Mouse (Mus musculus) hindbrain, embryonic 14.5 days (tissue): Measurements from ENCODE around the gene Arl15. TPM values are rescaled to one million over a fixed set of nuclear protein-coding genes. Genes with fewer than 3 reads are reported as not detected.

ENCODE experiments used
- ATAC-seq: fragments of 200-750 bp; cut with Nextera tagmentation; 2 replicates; pipeline ENCODE4 v1.8.0; 2017; ENCODE audit warnings: moderate number of reproducible peaks, mild to moderate bottlenecking, moderate TSS enrichment, moderate library complexity; ENCODE audit not compliant: low FRiP score
- DNase-seq: peaks from one replicate; pipeline ENCODE4 v3.0.0-alpha.2; 2015; ENCODE audit warnings: low spot score
- H3K27ac ChIP-seq: fragments of 300-500 bp; sonication (generic); 2 replicates; pipeline ENCODE4 v1.5.1; 2014; ENCODE audit warnings: mild to moderate bottlenecking, moderate library complexity
- H3K27me3 ChIP-seq: fragments of 300-500 bp; sonication (generic); 2 replicates; pipeline ENCODE4 v1.6.1; 2014; ENCODE audit warnings: mild to moderate bottlenecking, low read length, mixed read lengths; ENCODE audit not compliant: control insufficient read depth, insufficient read depth
- H3K36me3 ChIP-seq: fragments of 300-500 bp; sonication (generic); replicated peaks from 2 replicates; pipeline ENCODE4 v1.6.1; 2014; ENCODE audit not compliant: control insufficient read depth, insufficient read depth
- H3K4me1 ChIP-seq: fragments of 300-500 bp; sonication (generic); replicated peaks from 2 replicates; pipeline ENCODE4 v1.6.1; 2014; ENCODE audit warnings: antibody characterized with exemption, low read length, mixed read lengths; ENCODE audit not compliant: control insufficient read depth, insufficient read depth
- H3K4me2 ChIP-seq: fragments of 300-500 bp; sonication (generic); replicated peaks from 2 replicates; pipeline ENCODE4 v1.6.1; 2014; ENCODE audit warnings: mild to moderate bottlenecking, moderate library complexity
- H3K4me3 ChIP-seq: fragments of 300-500 bp; sonication (generic); replicated peaks from 2 replicates; pipeline ENCODE4 v1.5.1; 2014; ENCODE audit warnings: mild to moderate bottlenecking, low read length
- H3K9ac ChIP-seq: fragments of 300-500 bp; sonication (generic); 2 replicates; pipeline ENCODE4 v1.6.1; 2014
- H3K9me3 ChIP-seq: fragments of 300-500 bp; sonication (generic); 2 replicates; pipeline ENCODE4 v1.6.1; 2016; ENCODE audit warnings: low read length; ENCODE audit not compliant: control insufficient read depth
- WGBS: fragments of 180-500 bp; shearing (Covaris S2); extraction: QIAGEN DNeasy Blood & Tissue Kit; methylation state at CpG from one replicate; pipeline ENCODE4 v1.1.7; 2014; 5-methylcytosine and 5-hydroxymethylcytosine counted together
- polyA plus RNA-seq: library from polyadenylated mRNA; unstranded; fragments of >200 nt; fragmentation: Nextera tagmentation; extraction: Ambion mirVana; gene quantifications from 2 replicates; pipeline ENCODE4 v1.2.1, GENCODE M21; 2014

Arl15 gene
- polyA plus RNA-seq, 1 experiment from 2014 or later = 19.0 TPM

DNA sequence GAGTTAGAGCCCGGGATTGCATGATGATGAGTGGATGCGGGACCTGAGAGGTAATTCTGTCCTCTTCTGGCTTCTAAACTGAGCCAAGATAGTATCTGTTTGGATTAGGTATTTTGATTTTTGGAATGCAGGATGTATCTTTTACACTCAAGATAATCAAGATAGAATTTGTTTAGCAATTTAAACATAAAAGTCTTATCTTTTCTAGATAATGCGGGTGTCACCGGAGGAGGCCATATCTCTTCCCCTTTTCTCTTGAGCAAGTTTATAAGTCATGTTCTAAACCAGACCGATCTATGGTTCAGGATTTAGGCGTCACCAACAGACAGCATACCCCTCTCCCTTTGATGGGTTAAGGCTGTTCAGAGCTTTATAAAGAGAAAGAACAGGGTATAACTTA, 3.1 kb downstream of the Arl15 start:
- ATAC-seq (no peak), DNase-seq (no peak)
- Histone ChIP-seq H3K4me3 (no peak overlapping the region), H3K4me2 (no peak overlapping the region), H3K9me3 (no peaks in the 10 kb centered on the region), H3K27ac (no peak overlapping the region), H3K27me3 (no peaks in the 10 kb centered on the region), H3K9ac (no peak overlapping the region), H3K4me1 (peaks cover 7% of the 10 kb centered on the region), H3K36me3 (no peaks in the 10 kb centered on the region)
- WGBS = 90% methylated on average over 6 of the region's 6 CpGs

DNA sequence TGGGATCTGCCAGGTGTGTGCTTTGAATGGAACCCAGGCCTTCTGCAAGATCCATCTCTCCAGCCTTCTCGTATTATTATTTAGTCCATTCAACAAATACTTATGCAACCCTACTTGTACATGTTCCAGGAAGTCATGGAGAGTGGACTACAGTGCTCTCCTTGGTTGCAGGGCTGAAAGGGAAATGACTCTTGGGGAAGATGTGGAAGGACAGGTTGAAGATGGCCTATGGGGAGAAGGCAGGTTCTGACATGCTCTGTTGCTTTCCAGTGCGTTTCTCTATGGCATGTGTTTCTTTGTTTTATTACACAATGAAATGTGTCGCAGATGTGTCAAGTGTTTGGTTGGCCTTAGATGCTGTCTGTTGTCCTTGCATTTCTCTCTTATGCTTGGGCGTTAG, 5.1 kb downstream of the Arl15 start:
- Histone ChIP-seq H3K27me3 (no peaks in the 10 kb centered on the region), H3K27ac (no peak overlapping the region), H3K9me3 (no peaks in the 10 kb centered on the region), H3K4me1 (peaks cover 7% of the 10 kb centered on the region), H3K4me3 (no peak overlapping the region), H3K4me2 (no peak overlapping the region), H3K36me3 (no peaks in the 10 kb centered on the region), H3K9ac (no peak overlapping the region)
- ATAC-seq (no peak), DNase-seq (no peak)
- 85% methylated on average over 4 of the region's 4 CpGs for WGBS

DNA sequence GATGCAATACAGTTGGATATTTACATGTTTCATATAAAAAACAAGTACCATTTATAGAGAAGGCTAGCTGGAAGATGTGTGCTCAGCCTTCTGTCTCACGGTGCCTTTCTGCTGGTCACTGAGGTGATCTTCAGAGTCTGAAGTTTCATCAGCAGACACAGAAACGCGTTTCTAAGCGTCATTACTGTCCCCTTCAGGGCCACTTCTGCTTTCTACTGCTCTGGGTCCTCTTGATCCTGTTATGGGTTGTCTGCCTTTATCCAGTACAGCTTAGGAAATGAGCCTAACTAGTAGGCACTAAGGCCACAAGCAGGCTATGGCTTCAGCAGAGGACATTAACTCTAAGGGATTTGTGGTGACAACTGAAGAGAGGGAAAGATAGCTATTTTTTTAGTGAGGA, 5.9 kb downstream of the Arl15 start:
- Histone ChIP-seq H3K36me3 (no peaks in the 10 kb centered on the region), H3K4me1 (peaks cover 6% of the 10 kb centered on the region), H3K4me2 (no peak overlapping the region), H3K4me3 (no peak overlapping the region), H3K27me3 (no peaks in the 10 kb centered on the region), H3K9me3 (no peaks in the 10 kb centered on the region), H3K27ac (no peak overlapping the region), H3K9ac (no peak overlapping the region)
- DNase-seq (no peak), ATAC-seq (no peak)
- 92% methylated on average over 4 of the region's 4 CpGs for WGBS

DNA sequence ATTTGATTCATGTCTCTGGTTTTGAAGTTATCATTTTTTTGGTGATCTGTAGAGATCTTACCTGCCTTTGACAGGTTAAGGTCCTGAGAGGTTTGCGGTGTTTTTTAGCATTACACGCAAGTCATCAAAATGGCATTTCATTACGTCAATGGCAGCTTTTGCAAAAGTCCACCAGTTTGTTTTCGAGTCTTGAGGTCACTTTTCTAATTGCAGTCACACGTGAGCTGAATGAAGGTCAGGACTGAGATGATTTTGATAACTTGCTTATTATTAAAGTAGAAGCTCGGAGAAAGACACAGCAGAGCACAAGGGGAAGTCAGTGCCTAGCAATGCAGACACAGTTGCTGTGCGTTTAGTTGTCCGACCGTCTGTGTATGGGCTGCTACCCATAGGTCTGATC, 8.3 kb downstream of the Arl15 start:
- H3K9me3 ChIP-seq = no peaks in the 10 kb centered on the region
- no peaks in the 10 kb centered on the region for H3K36me3 ChIP-seq
- DNase-seq (no peak), ATAC-seq (no peak)
- no peak overlapping the region for H3K27ac ChIP-seq
- H3K4me1 ChIP-seq = no peaks in the 10 kb centered on the region
- WGBS = 91% methylated on average over 9 of the region's 9 CpGs
- H3K4me3 ChIP-seq = no peak overlapping the region
- no peak overlapping the region for H3K4me2 ChIP-seq
- H3K27me3 ChIP-seq = no peaks in the 10 kb centered on the region
- H3K9ac ChIP-seq = no peak overlapping the region

DNA sequence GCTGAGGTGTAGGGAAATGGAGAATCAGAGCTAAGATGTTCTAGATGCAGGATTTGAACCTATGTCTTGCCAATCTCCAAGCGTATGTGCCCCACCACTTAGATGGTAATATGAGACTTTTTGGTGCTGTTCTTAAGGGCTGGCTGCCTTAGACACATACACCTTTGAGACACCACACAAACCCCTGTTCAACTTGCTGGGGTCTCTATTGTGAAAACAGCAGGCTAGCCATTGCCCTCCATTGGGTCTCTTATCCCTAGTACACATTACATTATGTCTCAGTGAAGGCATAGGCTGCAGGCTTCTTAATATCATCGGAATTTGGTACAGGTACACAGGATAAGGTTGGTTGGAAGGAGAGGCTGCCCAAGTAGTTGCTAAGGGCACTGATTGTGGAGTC, 16.8 kb downstream of the Arl15 start:
- no peaks in the 10 kb centered on the region for H3K27me3 ChIP-seq
- no peaks in the 10 kb centered on the region for H3K9me3 ChIP-seq
- no peaks in the 10 kb centered on the region for H3K4me1 ChIP-seq
- no peak for ATAC-seq
- H3K36me3 ChIP-seq = no peaks in the 10 kb centered on the region
- WGBS = 97% methylated on average over 2 of the region's 2 CpGs
- H3K4me3 ChIP-seq = no peak overlapping the region
- no peak overlapping the region for H3K9ac ChIP-seq
- no peak overlapping the region for H3K4me2 ChIP-seq
- no peak overlapping the region for H3K27ac ChIP-seq
- no peak for DNase-seq

DNA sequence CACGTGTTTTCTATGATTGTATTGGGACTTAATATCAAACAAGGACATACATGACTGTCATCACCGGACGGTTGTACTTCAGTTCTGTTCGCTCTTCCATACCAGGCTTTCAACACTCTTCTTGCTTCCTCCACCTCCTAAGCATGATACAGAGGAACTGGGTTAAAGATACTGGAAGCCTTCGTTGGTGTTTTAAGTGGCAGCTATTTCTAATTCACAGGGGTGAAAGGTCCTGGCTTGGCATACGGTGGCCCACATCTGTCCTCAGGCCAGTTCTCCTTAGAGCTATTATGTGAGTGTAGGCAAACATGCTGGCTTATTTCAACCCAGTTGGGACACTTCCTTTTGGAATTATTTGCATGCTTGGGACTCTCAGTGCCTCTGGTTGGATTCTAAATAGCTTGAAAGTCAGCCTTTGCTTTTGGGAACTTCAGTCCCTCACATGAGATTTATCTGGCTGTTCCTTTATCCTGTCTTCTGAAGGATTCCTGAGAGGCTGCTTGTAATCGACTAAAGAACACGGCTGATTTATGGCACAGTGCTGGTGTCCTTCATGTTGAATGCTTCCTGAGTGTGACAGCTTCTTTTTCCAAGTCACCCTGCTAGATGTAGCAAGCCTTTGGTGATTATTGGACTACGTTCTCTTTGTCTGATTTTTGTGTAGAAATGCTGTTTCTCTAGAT, 17.7 kb downstream of the Arl15 start:
- WGBS = 63% methylated on average over 9 of the region's 9 CpGs

DNA sequence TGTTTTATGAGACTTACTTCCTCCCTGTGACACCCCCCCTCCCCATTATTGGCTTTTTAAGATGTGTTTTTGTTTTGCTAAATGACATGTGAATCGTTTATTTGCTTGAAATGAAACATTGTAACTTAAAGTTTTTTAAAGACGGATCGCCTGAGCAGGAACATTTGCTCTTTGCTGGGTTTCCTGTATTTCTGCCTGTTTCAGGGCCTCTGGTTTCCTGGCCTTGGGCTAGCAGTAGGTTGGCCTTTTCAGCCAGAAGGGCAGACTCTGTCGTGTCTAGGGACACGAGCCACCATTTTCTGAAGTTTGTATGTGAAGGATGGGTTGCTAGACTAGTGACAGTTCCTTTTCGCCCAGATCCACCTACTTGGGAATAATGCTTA, 18.3 kb downstream of the Arl15 start:
- Histone ChIP-seq H3K36me3 (no peaks in the 10 kb centered on the region), H3K4me2 (no peak overlapping the region), H3K4me3 (no peak overlapping the region), H3K9ac (no peak overlapping the region), H3K27ac (no peak overlapping the region), H3K4me1 (no peaks in the 10 kb centered on the region), H3K27me3 (no peaks in the 10 kb centered on the region), H3K9me3 (no peaks in the 10 kb centered on the region)
- 85% methylated on average over 6 of the region's 6 CpGs for WGBS
- no peak for DNase-seq
- no peak for ATAC-seq

More for the DNA sequence above, 17.7 kb downstream of the Arl15 start:
- ATAC-seq = no peak
- no peaks in the 10 kb centered on the region for H3K36me3 ChIP-seq
- no peaks in the 10 kb centered on the region for H3K27me3 ChIP-seq
- H3K4me3 ChIP-seq = no peak overlapping the region
- peak; percentile 28 for DNase-seq
- H3K9ac ChIP-seq = no peak overlapping the region
- no peak overlapping the region for H3K4me2 ChIP-seq
- no peaks in the 10 kb centered on the region for H3K9me3 ChIP-seq
- H3K27ac ChIP-seq = no peak overlapping the region
- no peaks in the 10 kb centered on the region for H3K4me1 ChIP-seq

DNA sequence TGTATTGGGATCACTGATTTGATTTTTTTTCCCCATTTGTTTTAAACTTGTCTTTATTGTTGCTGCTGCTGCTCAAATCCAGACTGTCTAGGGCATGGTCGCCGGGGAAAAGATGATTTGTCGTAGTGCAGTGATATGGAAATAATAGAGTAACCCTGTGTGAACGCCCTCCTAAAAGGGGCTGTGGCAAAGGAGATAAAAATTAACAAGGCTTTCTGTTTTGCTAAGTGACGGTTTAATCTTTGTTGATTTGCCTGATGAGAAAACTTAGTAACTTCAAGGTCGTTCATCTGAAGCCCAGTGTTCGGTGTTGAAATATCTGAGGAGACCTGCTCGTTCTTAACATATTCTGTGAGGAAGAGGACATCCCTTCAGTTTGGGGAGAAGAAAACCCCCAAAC, 19.8 kb downstream of the Arl15 start:
- H3K9ac ChIP-seq = no peak overlapping the region
- H3K27ac ChIP-seq = no peak overlapping the region
- DNase-seq (no peak), ATAC-seq (no peak)
- no peak overlapping the region for H3K4me2 ChIP-seq
- H3K9me3 ChIP-seq = no peaks in the 10 kb centered on the region
- H3K36me3 ChIP-seq = no peaks in the 10 kb centered on the region
- no peak overlapping the region for H3K4me3 ChIP-seq
- WGBS = 69% methylated on average over 8 of the region's 8 CpGs
- H3K27me3 ChIP-seq = no peaks in the 10 kb centered on the region
- no peaks in the 10 kb centered on the region for H3K4me1 ChIP-seq

DNA sequence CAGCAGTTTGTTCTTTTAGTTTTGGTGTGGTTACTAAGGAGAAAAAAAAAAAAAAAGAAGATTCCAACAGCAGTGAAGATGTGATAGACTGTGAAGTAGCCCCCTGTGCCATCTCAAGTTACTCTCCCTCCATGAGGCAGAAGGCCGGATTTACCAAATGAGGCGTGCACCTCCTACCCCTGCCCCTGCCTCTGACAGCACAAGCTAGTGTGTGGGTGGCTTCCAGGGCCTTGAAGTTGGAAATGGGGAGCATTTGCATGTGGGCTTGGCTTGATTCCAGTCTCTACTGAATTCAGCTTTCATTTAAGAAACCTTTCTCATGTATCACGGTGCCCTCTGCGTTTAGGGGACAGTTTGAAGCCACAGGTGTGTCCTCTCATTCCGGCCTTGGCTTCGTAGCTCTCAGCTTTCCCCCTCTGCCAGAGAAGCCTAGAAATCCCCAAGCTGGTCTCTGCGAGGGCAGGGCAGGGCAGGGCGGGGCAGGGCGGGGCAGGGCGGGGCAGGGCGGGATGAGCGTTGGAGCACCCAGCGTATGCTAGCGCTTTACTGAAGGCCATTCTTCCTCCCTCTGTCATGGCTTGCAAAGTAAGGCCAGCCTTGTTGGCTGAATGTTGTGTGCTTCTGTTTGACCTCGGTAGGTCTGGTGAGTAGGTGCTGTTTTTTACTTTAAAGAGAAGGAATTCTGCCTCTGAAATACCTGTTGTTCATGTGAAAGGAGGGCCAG, 21.6 kb downstream of the Arl15 start:
- Histone ChIP-seq H3K4me3 (no peak overlapping the region), H3K9me3 (no peaks in the 10 kb centered on the region), H3K36me3 (no peaks in the 10 kb centered on the region), H3K4me2 (no peak overlapping the region), H3K27ac (no peak overlapping the region), H3K27me3 (no peaks in the 10 kb centered on the region), H3K9ac (no peak overlapping the region), H3K4me1 (no peaks in the 10 kb centered on the region)
- no peak for DNase-seq
- no peak for ATAC-seq
- WGBS = 29% methylated on average over 15 of the region's 15 CpGs
